Mouse (Mus musculus) heart, embryonic 16.5 days (tissue): ENCODE data around the gene Gse1. TPM values are rescaled to one million over a fixed set of nuclear protein-coding genes. Genes with fewer than 3 reads are reported as not detected.

Experiments
- ATAC-seq: fragments of 200-750 bp; cut with Nextera tagmentation; replicated peaks from 2 replicates; pipeline ENCODE4 v1.8.0; 2017; ENCODE audit warnings: moderate number of reproducible peaks; ENCODE audit not compliant: insufficient read depth, low FRiP score; ENCODE audit errors: extremely low read depth
- H3K27ac ChIP-seq: fragments of 300-500 bp; sonication (generic); 2 replicates; pipeline ENCODE4 v1.5.1; 2014; ENCODE audit warnings: mild to moderate bottlenecking, low read length, control low read depth, moderate library complexity
- H3K27me3 ChIP-seq: fragments of 300-500 bp; sonication (generic); 2 replicates; pipeline ENCODE4 v1.6.1; 2014; ENCODE audit warnings: low read length, mixed read lengths; ENCODE audit not compliant: control insufficient read depth, insufficient read depth
- H3K36me3 ChIP-seq: fragments of 300-500 bp; sonication (generic); 2 replicates; pipeline ENCODE4 v1.6.1; 2014; ENCODE audit not compliant: control insufficient read depth, insufficient read depth
- H3K4me1 ChIP-seq: fragments of 300-500 bp; sonication (generic); 2 replicates; pipeline ENCODE4 v1.6.1; 2014; ENCODE audit warnings: low read length, mixed read lengths; ENCODE audit not compliant: control insufficient read depth, insufficient read depth
- H3K4me2 ChIP-seq: fragments of 300-500 bp; sonication (generic); 2 replicates; pipeline ENCODE4 v1.6.1; 2014; ENCODE audit warnings: low read depth, mild to moderate bottlenecking, control low read depth, low read length
- H3K4me3 ChIP-seq: fragments of 300-500 bp; sonication (generic); 2 replicates; pipeline ENCODE4 v1.5.1; 2014; ENCODE audit warnings: mild to moderate bottlenecking, control low read depth, low read length
- H3K9ac ChIP-seq: fragments of 300-500 bp; sonication (generic); 2 replicates; pipeline ENCODE4 v1.6.1; 2014; ENCODE audit warnings: low read length, control low read depth
- H3K9me3 ChIP-seq: fragments of 300-500 bp; sonication (generic); replicated peaks from 2 replicates; pipeline ENCODE4 v1.6.1; 2016; ENCODE audit warnings: low read length; ENCODE audit not compliant: control insufficient read depth
- WGBS: fragments of 180-500 bp; shearing (Covaris S2); extraction: QIAGEN DNeasy Blood & Tissue Kit; methylation state at CpG from one replicate; pipeline ENCODE4 v1.1.7; 2014; 5-methylcytosine and 5-hydroxymethylcytosine counted together
- polyA plus RNA-seq: library from polyadenylated mRNA; unstranded; fragments of >200 nt; fragmentation: Nextera tagmentation; extraction: Ambion mirVana; gene quantifications from 2 replicates; pipeline ENCODE4 v1.2.1, GENCODE M21; 2015

Gene Gse1
- 7.7 and 9.7 TPM in 2 replicates for polyA plus RNA-seq

- H3K4me3 ChIP-seq, result peak within 1 kb of the TSS; percentile 60
- WGBS, result 7% methylated on average over 24 of the region's 52 CpGs
- no peak within 1 kb of the TSS for H3K27ac ChIP-seq
- H3K9ac ChIP-seq, result peak within 1 kb of the TSS; percentile 77
- H3K4me1 ChIP-seq, result peaks cover 34% of the 10 kb centered on the region
- ATAC-seq, result peak; percentile 79
- no peaks in the 10 kb centered on the region for H3K9me3 ChIP-seq
- H3K36me3 ChIP-seq, result no peaks in the 10 kb centered on the region
- H3K27me3 ChIP-seq, result peaks cover 10% of the 10 kb centered on the region; the same call in 1 of the 2 replicates
- H3K4me2 ChIP-seq, result peak within 1 kb of the TSS; percentile 95
These were observed at the start of gene Gse1 for GRCm38 (mm10) chr8:120227891-120228591. TSS of gene Gse1 (plus strand) at chr8:120228456.

GRCm38 (mm10) chr8:120179027-120179431, 49.2 kb upstream of the Gse1 start:
- 0 out of 2 replicates have a peak overlapping the region, but pooled peaks have one; percentile 30 for H3K4me3 ChIP-seq
- peak; percentile 71 for ATAC-seq
- H3K4me1 ChIP-seq, result peaks cover 17% of the 10 kb centered on the region
- H3K4me2 ChIP-seq, result peak overlapping the region; percentile 59
- WGBS, result under 1% methylated on average over 10 of the region's 10 CpGs
- no peak overlapping the region for H3K9ac ChIP-seq
- H3K9me3 ChIP-seq, result no peaks in the 10 kb centered on the region
- peaks cover 25% of the 10 kb centered on the region for H3K27me3 ChIP-seq
- no peak overlapping the region for H3K27ac ChIP-seq
- no peaks in the 10 kb centered on the region for H3K36me3 ChIP-seq

GRCm38 (mm10) chr8:120180445-120180970, 47.7 kb upstream of the Gse1 start:
- Histone ChIP-seq H3K27me3 (peaks cover 14% of the 10 kb centered on the region), H3K4me2 (no peak overlapping the region), H3K9me3 (no peaks in the 10 kb centered on the region), H3K4me3 (no peak overlapping the region), H3K9ac (no peak overlapping the region), H3K36me3 (no peaks in the 10 kb centered on the region), H3K27ac (no peak overlapping the region), H3K4me1 (peaks cover 30% of the 10 kb centered on the region)
- no peak for ATAC-seq
- WGBS, result 58% methylated on average over 7 of the region's 7 CpGs

- no peak for ATAC-seq
- H3K4me2 ChIP-seq, result no peak overlapping the region
- 88% methylated on average over 5 of the region's 5 CpGs for WGBS
- H3K4me1 ChIP-seq, result peaks cover 37% of the 10 kb centered on the region
- H3K4me3 ChIP-seq, result no peak overlapping the region
- no peaks in the 10 kb centered on the region for H3K9me3 ChIP-seq
- H3K27me3 ChIP-seq, result peaks cover 9% of the 10 kb centered on the region
- H3K36me3 ChIP-seq, result no peaks in the 10 kb centered on the region
- no peak overlapping the region for H3K9ac ChIP-seq
- H3K27ac ChIP-seq, result no peak overlapping the region
These were observed 47.0 kb upstream of the Gse1 start for GRCm38 (mm10) chr8:120181274-120181673.

- no peaks in the 10 kb centered on the region for H3K9me3 ChIP-seq
- H3K27ac ChIP-seq, result no peak overlapping the region
- no peaks in the 10 kb centered on the region for H3K36me3 ChIP-seq
- H3K4me2 ChIP-seq, result no peak overlapping the region
- 53% methylated on average over 4 of the region's 4 CpGs for WGBS
- ATAC-seq, result no peak
- peaks cover 7% of the 10 kb centered on the region for H3K27me3 ChIP-seq
- no peak overlapping the region for H3K4me3 ChIP-seq
- H3K9ac ChIP-seq, result no peak overlapping the region
- peaks cover 36% of the 10 kb centered on the region for H3K4me1 ChIP-seq
These were observed 46.3 kb upstream of the Gse1 start for GRCm38 (mm10) chr8:120181861-120182414.

GRCm38 (mm10) chr8:120184366-120184765, 43.9 kb upstream of the Gse1 start:
- Histone ChIP-seq H3K9ac (no peak overlapping the region), H3K9me3 (no peaks in the 10 kb centered on the region), H3K27ac (no peak overlapping the region), H3K4me2 (no peak overlapping the region), H3K36me3 (no peaks in the 10 kb centered on the region), H3K4me1 (peaks cover 25% of the 10 kb centered on the region), H3K4me3 (no peak overlapping the region), H3K27me3 (no peaks in the 10 kb centered on the region; the same call in 1 of the 2 replicates)
- ATAC-seq, result peak; percentile 25
- 15% methylated on average over 9 of the region's 9 CpGs for WGBS

GRCm38 (mm10) chr8:120184850-120185792, 43.1 kb upstream of the Gse1 start:
- H3K27me3 ChIP-seq, result no peaks in the 10 kb centered on the region; the same call in 1 of the 2 replicates
- H3K9ac ChIP-seq, result peak overlapping the region; percentile 36; the same call in 1 of the 2 replicates
- ATAC-seq, result 0 out of 2 replicates have a peak, but pooled peaks have one; percentile 7
- 28% methylated on average over 16 of the region's 17 CpGs for WGBS
- H3K27ac ChIP-seq, result 0 out of 2 replicates have a peak overlapping the region, but pooled peaks have one; percentile 11
- no peaks in the 10 kb centered on the region for H3K36me3 ChIP-seq
- peaks cover 25% of the 10 kb centered on the region for H3K4me1 ChIP-seq
- no peak overlapping the region for H3K4me3 ChIP-seq
- no peak overlapping the region for H3K4me2 ChIP-seq
- H3K9me3 ChIP-seq, result no peaks in the 10 kb centered on the region

GRCm38 (mm10) chr8:120186454-120186853, 41.8 kb upstream of the Gse1 start:
- H3K4me2 ChIP-seq, result no peak overlapping the region
- no peaks in the 10 kb centered on the region for H3K36me3 ChIP-seq
- WGBS, result 49% methylated on average over 8 of the region's 8 CpGs
- H3K9me3 ChIP-seq, result no peaks in the 10 kb centered on the region
- H3K4me1 ChIP-seq, result peaks cover 32% of the 10 kb centered on the region
- no peak overlapping the region for H3K9ac ChIP-seq
- ATAC-seq, result no peak
- H3K27me3 ChIP-seq, result no peaks in the 10 kb centered on the region; the same call in 1 of the 2 replicates
- no peak overlapping the region for H3K27ac ChIP-seq
- H3K4me3 ChIP-seq, result no peak overlapping the region
